Mouse (Mus musculus): ENCODE measurements around the gene Zeb2.
"Not testable (repeated sequence)": the region's sequence is repeated elsewhere in the genome, so short reads cannot be mapped to it uniquely, and the experiment has no call there.

The Zeb2 gene

DNA sequence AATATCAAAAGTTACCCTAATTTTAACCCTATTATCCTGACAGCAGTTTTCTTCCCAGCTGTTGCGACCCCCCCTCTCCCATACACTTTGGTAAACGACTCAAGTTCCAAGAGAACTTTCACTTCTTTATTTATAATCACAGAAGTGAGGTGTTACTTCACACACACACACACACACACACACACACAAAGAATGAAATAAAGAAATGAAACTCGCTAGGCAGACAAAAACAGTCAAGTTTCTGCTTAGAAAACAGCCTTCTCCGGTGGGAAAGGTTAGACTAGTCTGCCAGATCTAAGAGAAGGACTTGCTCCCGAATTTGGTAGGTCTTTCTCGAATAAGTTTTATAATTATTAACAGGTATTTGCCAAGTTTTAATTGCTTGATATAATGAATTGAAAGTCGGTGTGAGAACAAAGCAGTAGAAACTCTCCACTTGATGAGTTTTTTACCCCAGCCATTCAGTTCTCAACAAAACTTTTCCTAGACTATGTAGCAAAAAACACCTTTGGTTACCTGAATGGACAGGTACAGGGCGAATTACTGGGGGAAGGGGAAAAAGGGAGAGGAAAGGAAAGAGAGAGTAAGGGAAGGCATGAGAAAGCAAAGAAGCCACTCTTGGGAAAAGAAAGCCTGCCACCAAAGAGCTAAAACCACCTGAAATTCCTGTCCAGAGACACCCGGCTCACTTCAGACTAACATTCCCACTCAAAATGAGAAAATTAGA lies 5.0 kb downstream of the Zeb2 start:
- no peak for DNase-seq (ENCODE audit: low read depth)

- DNase-seq (ENCODE audit: low read depth), result not testable (repeated sequence)
Observed at GRCm38 (mm10) chr2:45111571-45111970, 5.6 kb downstream of the Zeb2 start.

GRCm38 (mm10) chr2:45110757-45111411 lies 6.3 kb downstream of the Zeb2 start:
- no peak for DNase-seq (ENCODE audit: low read depth)

DNA sequence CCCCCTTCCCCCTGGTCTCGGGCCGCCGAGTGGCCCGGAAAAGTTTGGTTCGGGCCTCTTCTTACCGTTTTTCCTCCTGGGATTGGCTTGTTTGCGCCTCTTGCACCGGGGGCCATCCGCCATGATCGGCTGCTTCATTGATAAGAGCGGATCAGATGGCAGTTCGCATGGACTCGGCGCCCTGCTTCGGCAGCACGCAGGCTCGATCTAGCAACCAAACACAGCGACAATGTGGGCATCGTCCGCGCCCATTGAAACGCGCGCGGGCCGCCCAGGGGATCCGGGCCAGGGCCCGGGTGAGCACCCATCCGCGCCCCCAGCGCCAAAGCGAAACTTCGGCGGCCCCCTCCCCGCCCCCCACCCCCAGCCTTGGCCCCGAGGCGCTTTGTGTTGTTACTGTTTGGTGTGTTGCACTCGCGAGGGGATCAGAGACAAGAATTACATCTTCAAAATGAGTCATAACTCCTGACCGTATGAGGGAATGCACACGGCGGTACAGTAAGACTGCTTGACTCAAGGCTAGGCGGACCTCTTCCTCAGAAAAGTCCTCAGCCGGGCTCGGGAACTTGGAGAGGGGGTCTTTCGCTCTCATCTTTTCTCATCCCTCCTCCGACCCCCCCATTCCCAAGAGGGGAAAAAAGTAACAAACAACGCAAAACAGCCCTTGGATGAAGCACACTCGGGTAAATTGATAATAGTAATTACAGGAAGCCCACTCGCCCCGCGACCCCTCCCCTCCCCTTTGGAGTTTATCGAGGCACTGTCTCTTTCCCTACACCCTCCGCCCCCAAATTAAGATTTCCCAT lies 7.0 kb downstream of the Zeb2 start:
- DNase-seq (ENCODE audit: low read depth), result no peak

- no peak for DNase-seq (ENCODE audit: low read depth)
Observed at GRCm38 (mm10) chr2:45109161-45109950, 7.8 kb downstream of the Zeb2 start.

GRCm38 (mm10) chr2:45108521-45109091 lies 8.6 kb downstream of the Zeb2 start:
- DNase-seq (ENCODE audit: low read depth), result no peak

DNA sequence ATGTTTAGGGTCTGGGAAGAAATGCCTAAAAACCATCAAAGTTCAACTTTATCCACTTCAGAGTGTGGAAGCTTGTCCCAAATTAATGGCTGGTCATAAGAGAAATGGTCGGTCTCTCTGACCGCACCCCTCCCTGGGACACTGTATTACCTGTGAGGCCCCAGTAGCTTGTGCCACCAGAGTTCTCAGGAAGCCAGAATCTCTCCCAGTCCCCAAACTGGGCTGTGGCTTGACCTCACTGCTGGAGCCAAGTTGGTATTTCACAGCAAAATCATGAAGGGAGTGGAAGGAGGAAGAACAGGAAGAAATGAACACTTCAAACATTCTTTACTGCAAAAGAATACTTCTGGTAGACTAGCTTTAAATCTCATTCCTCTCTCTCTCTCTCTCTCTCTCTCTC lies 9.6 kb downstream of the Zeb2 start:
- no peak for DNase-seq (ENCODE audit: low read depth)

DNA sequence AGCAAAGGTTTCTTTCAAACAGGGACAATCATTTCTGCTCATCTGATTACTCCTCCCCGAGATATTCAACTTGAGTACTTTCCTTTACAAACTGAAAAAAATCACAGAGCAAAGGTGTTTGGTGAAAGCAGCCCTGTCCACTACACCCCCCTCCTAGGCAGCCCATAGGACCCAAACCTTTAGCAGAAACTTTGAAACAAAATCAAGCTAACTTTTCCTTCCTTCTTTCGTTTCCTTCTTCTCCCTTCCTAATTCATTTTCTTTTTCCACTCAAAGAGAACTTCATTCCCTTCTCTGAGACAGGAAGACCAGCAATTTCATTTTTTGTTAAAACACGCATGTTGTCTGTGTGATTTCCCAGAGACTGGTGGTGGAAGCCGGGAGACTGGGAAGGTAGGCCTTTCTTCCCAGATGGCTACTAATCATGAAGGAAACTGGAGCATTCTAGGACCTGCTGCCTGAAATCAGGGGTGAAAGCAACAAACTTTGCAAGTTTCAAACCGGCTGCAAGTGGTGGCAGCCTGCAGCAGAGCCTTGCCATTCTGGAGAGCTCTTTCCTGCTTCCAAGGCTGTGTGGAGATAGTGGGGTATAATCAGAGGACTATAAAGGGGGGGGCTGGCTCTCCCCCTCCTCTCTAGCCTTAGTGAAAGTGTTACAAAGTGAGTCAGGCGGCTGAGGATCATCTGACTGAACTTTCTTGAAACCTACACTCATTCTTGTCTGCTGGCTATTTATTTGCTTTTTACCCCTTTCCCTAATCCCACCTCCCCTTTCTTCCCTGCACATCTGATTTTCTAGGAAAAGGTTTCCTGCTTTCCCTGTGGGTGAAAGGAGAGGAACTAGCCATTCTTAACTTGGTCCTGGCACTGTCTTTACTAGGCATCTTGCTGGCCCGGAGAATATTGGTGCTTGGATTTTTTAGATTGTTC lies 11.0 kb downstream of the Zeb2 start:
- DNase-seq (ENCODE audit: low read depth), result no peak

DNA sequence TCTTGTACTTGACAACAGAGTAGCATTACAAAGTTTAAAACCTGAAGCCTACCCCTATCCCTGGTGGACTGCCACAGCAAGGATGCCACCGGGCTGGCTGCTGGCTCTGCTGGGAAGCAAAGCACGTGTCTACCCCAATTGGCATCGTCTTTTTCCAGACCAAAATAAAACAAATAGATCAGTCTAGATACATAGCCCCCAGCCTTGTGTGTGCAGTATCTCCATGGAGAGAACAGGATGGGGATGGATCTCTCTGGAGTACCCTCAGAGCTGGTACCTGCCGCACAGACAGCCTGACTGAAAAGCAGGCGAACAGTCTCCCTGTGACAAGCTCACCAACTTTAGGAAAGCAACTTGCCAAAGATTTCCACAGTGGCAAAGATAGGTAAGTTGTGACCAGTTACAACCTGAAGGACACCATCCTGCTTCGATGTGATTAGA lies 11.9 kb downstream of the Zeb2 start:
- DNase-seq (ENCODE audit: low read depth), result no peak

DNA sequence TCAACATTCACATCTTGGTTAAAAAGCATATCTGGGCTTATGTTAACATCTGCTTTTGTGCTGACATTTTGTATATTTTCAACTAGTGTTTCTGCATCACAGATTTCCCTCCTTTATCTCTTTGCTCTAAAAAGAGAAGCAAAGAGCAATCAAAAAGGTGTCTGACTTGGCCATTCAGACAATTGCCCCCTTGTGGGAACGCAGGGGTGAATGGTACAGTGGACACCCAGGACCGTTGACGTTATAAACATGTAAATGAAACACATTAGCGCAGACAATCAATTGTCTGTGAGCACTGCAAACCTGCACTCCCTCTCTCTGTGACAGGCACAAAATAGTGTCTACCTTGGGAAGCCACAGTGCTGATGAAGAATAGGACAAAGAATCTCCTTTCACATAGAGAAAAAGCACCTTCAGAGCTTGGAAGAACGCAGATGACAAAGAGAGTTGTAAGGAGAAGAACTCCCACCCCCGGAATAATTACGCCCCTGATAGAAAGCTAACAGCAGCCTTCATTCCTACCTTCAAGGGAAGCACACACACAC lies 12.6 kb downstream of the Zeb2 start:
- no peak for DNase-seq (ENCODE audit: low read depth)

DNA sequence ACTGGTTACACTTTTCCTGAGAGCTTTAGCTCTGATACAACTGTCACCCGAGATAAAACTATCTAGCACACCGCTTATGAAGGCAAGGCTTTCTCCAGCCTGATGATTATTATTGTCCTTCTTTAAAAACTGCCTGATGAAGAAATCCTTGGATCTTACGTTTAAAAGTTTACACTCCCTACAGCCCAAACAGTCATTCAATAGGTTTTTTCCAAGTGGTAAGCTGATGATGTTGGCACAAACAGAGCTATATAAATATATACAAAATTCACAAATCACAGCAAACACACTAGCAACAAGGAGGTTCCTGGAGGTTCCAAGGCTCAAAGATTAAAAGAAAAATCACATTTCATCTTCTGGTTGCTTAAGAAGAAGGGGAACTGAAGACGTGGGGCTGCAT lies 13.1 kb downstream of the Zeb2 start:
- no peak for DNase-seq (ENCODE audit: low read depth)

GRCm38 (mm10) chr2:45103021-45103983 lies 13.9 kb downstream of the Zeb2 start:
- no peak for DNase-seq (ENCODE audit: low read depth)

GRCm38 (mm10) chr2:45102191-45102638 lies 15.0 kb downstream of the Zeb2 start:
- DNase-seq (ENCODE audit: low read depth), result no peak

DNA sequence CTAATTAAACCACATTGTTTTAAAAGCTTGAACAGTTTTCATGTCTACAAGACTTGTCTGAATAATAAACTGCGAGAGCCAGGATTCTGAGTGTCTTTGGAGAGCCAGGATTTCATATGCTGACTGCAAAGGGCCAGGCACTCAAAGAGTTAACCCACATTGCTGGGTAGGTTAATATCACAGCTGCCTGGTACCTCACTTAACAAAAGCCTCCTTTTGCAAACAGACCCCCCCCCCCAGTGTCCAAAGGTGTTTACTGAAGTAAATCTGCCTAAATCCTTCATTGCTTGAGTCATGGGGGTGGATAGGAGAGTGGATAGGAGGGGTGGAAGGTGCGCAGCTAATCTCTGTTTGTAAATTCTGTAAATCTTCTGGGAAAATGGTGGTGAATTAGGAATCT lies 15.6 kb downstream of the Zeb2 start:
- no peak for DNase-seq (ENCODE audit: low read depth)

DNA sequence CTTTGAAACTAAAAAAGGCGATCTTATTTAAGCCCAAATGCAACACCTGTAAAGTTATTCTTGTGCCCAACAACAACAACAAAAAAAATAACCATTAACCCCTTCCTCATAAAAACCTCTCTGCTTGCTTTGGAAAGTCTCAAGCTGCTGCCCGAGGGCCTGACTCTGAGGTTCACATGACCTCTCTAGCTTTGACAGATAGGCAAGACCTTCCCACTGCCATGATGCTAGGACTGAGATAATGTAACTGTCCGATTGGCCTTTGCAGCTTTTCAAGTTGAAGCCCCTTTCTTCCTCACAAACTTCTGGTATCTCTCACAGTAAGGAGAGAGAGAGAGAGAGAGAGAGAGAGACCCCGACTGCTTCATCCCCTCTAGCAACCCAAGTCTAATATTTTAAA lies 16.2 kb downstream of the Zeb2 start:
- DNase-seq (ENCODE audit: low read depth), result no peak

GRCm38 (mm10) chr2:45100628-45101027 lies 16.6 kb downstream of the Zeb2 start:
- no peak for DNase-seq (ENCODE audit: low read depth)

DNA sequence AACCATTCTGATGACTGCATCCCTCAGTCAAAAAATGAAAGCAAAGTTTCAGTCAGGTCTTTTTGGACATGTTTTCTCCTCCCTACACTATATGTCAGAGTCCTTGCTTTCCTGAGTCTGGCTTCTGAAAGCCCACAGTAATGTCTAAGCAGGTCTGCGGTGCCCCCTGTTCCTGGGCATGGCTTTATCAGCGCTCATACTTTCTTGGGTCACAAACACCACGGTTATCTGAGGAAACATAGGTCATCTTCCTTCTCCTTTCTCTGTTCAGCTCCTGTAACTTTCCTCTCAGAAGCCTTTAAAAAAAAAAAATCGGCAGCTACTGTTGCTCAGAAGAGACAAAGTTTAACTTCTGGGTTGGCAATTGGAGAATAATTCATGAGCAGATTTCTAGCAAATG lies 17.2 kb downstream of the Zeb2 start:
- DNase-seq (ENCODE audit: low read depth), result no peak

DNA sequence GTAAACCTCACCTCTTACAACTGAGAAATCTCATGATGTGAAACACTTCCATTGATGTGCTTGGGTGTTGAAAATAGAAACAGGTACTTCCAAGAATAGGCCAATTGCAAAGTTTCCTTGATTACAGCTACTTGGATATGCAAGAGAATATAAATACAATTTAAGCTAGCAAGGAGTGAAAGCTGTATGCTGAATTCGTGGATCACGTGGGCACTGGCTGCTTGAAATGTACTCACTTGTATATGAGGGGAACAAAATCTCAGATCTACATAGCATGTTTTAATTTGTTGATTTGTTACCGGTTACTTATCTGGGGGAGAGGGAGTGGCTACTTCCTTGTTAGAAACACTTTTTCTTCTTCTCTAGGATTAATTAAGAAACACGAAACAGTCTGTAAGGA lies 18.1 kb downstream of the Zeb2 start:
- DNase-seq (ENCODE audit: low read depth), result no peak

GRCm38 (mm10) chr2:45097969-45098368 lies 19.2 kb downstream of the Zeb2 start:
- no peak for DNase-seq (ENCODE audit: low read depth)

All from c-Kit-positive CD71-negative TER-119-negative erythroid progenitor cells, embryonic 14.5 days (primary cell).